Mouse (Mus musculus) heart, embryonic 10.5 days (tissue): ENCODE measurements at regions not wholly inside any gene's neighbourhood (a gene's known extent, or its start where the extent isn't known, plus 50 kb on each side); places are given as distances from the start of the nearest gene placed in this dataset.

ENCODE experiments used
- DNase-seq: peaks from one replicate; pipeline ENCODE4 v3.0.0-alpha.2; 2017; ENCODE audit warnings: low spot score
- H3K27ac ChIP-seq: fragments of 300-500 bp; sonication (generic); 2 replicates; pipeline ENCODE4 v1.5.1; 2016; ENCODE audit warnings: mild to moderate bottlenecking
- H3K27me3 ChIP-seq: fragments of 300-500 bp; sonication (generic); 2 replicates; pipeline ENCODE4 v1.6.1; 2016; ENCODE audit warnings: mild to moderate bottlenecking; ENCODE audit not compliant: poor library complexity, insufficient read depth, severe bottlenecking
- H3K36me3 ChIP-seq: fragments of 300-500 bp; sonication (generic); 2 replicates; pipeline ENCODE4 v1.6.1; 2016; ENCODE audit warnings: mild to moderate bottlenecking, moderate library complexity
- H3K4me1 ChIP-seq: fragments of 300-500 bp; sonication (generic); 2 replicates; pipeline ENCODE4 v1.6.1; 2016; ENCODE audit warnings: mild to moderate bottlenecking
- H3K4me3 ChIP-seq: fragments of 300-500 bp; sonication (generic); 2 replicates; pipeline ENCODE4 v1.5.1; 2016; ENCODE audit warnings: mild to moderate bottlenecking, moderate library complexity
- H3K9me3 ChIP-seq: fragments of 300-500 bp; sonication (generic); 2 replicates; pipeline ENCODE4 v1.6.1; 2016; ENCODE audit warnings: mild to moderate bottlenecking, moderate library complexity
- WGBS: fragments of 180-500 bp; shearing (Covaris S2); methylation state at CpG from one replicate; pipeline ENCODE4 v1.1.7; 2016; 5-methylcytosine and 5-hydroxymethylcytosine counted together

DNA sequence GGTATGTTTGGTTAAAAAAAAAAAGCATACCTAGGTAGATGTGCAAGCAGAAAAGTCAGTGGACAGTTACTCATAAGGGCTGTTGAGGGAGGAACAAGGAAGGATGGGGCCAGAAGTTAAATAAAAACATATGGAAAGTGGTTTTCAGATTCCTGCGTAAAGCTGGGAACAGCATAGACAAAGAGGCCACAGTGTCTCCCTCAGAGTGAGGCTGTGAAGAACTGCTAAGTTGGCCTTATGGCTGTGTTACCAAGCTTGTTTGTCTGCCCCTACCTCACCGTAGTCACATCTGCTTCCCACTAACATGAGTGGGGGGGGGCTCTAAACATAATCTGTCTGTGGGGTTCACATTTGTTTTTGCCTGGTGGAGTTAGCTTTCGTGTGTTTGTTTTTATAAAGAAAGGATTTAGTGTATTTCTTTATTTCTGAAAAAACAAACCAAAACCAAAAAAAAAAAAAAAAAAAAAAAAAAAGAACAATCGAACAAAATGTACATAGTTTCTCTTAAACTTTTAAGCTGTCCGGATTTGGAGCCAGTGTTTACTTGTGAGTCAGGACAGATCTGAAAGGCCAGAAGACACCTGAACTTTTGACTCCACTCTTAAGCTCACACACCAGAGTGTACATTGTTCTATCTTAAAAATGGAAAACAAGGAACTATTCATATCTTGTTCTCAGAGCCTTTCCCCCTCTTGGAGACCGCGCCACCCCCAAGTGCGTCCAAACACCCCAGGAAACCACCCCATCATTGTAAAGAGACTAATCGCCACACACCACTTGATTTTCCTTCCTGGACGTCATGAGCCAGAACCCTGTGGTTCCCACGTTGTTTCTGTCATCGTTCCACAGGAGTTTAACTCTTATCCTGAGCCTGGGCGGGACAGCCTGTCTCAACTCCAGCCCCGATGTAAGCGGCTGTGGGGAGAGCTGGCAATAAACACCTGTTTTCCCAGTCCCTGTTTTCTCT, 136.9 kb upstream of the Serp2 start:
- H3K9me3 ChIP-seq, result no peaks in the 10 kb centered on the region
- H3K36me3 ChIP-seq, result no peaks in the 10 kb centered on the region
- peaks cover 45% of the 10 kb centered on the region for H3K4me1 ChIP-seq
- H3K4me3 ChIP-seq, result no peak overlapping the region
- 53% methylated on average over 15 of the region's 15 CpGs for WGBS
- H3K27ac ChIP-seq, result peak overlapping the region; percentile 70; the same call in 1 of the 2 replicates
- no peaks in the 10 kb centered on the region for H3K27me3 ChIP-seq
- DNase-seq, result no peak

DNA sequence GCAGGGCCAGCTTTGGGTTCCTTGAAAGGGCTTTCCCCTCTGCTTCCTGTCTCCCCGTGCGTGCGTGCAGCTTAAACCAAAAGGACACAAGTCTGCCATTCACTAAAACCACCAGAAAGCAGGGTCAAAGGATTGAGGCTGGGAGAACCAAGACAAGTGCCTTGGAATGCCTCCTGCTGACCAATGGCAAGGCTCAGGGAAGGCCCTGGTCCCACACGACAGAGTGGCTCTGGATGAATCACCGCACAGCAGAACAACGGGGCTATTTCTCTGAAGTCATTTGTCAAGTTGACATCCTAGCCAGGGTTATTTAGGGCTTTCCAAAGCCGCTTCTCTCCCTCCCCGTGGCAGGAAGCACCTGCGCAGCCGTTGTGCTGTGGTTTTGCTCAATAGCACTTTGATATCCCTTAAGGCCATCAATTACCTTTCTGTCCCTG, 131.3 kb upstream of the Serp2 start:
- no peaks in the 10 kb centered on the region for H3K36me3 ChIP-seq
- no peak for DNase-seq
- WGBS, result 25% methylated on average over 10 of the region's 10 CpGs

GRCm38 (mm10) chr14:76686762-76687453, 130.2 kb upstream of the Serp2 start:
- DNase-seq, result no peak
- H3K27ac ChIP-seq, result peak overlapping the region; percentile 77; the same call in 1 of the 2 replicates
- no peaks in the 10 kb centered on the region for H3K9me3 ChIP-seq
- no peaks in the 10 kb centered on the region for H3K36me3 ChIP-seq
- no peak overlapping the region for H3K4me3 ChIP-seq
- WGBS, result 55% methylated on average over 9 of the region's 9 CpGs
- H3K27me3 ChIP-seq, result no peaks in the 10 kb centered on the region
- H3K4me1 ChIP-seq, result peaks cover 35% of the 10 kb centered on the region

More for the DNA sequence above, 131.3 kb upstream of the Serp2 start:
- peaks cover 35% of the 10 kb centered on the region for H3K4me1 ChIP-seq
- H3K4me3 ChIP-seq, result no peak overlapping the region
- H3K9me3 ChIP-seq, result no peaks in the 10 kb centered on the region
- peak overlapping the region; percentile 70 for H3K27ac ChIP-seq
- H3K27me3 ChIP-seq, result no peaks in the 10 kb centered on the region

GRCm38 (mm10) chr14:76685830-76686761, 129.4 kb upstream of the Serp2 start:
- Histone ChIP-seq H3K27me3 (no peaks in the 10 kb centered on the region), H3K4me1 (peaks cover 42% of the 10 kb centered on the region), H3K9me3 (no peaks in the 10 kb centered on the region), H3K27ac (peak overlapping the region; percentile 77), H3K36me3 (no peaks in the 10 kb centered on the region), H3K4me3 (no peak overlapping the region)
- WGBS, result 63% methylated on average over 17 of the region's 17 CpGs
- DNase-seq, result no peak

- Histone ChIP-seq H3K4me3 (no peak overlapping the region), H3K27me3 (no peaks in the 10 kb centered on the region), H3K9me3 (no peaks in the 10 kb centered on the region), H3K27ac (no peak overlapping the region), H3K36me3 (no peaks in the 10 kb centered on the region), H3K4me1 (peaks cover 42% of the 10 kb centered on the region)
- 71% methylated on average over 2 of the region's 2 CpGs for WGBS
- DNase-seq, result no peak
These were observed 127.6 kb upstream of the Serp2 start for GRCm38 (mm10) chr14:76684327-76684726.

- Histone ChIP-seq H3K27me3 (no peaks in the 10 kb centered on the region), H3K36me3 (no peaks in the 10 kb centered on the region), H3K27ac (peak overlapping the region; percentile 84), H3K4me1 (peaks cover 22% of the 10 kb centered on the region), H3K4me3 (no peak overlapping the region), H3K9me3 (no peaks in the 10 kb centered on the region)
- peak; percentile 81 for DNase-seq
- 35% methylated on average over 8 of the region's 8 CpGs for WGBS
These were observed 125.1 kb upstream of the Serp2 start for GRCm38 (mm10) chr14:76681581-76682377.

GRCm38 (mm10) chr14:76678512-76679134, 121.9 kb upstream of the Serp2 start:
- peaks cover 26% of the 10 kb centered on the region for H3K4me1 ChIP-seq
- no peaks in the 10 kb centered on the region for H3K27me3 ChIP-seq
- no peaks in the 10 kb centered on the region for H3K9me3 ChIP-seq
- DNase-seq, result no peak
- no peaks in the 10 kb centered on the region for H3K36me3 ChIP-seq
- H3K27ac ChIP-seq, result no peak overlapping the region
- no peak overlapping the region for H3K4me3 ChIP-seq
- 63% methylated on average over 5 of the region's 5 CpGs for WGBS

DNA sequence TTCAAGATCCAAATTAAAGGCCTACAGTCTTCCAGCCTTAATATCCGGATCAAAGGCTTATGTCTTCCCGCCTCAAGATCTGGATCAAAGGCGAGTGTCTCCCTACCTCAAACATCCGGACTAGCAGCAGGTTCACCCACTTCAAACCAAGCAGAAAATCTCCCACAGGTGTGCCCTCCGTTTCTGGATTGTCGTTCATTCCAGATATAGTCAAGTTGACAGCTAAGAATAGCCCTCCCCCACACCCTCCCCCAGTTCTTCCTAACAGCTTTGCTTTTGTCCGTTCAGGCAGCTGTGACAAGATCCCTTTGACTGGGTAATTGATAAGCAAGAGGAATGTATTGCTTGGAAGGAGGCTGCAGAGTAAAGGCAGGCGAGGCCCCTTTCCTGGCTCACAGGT, 118.3 kb upstream of the Serp2 start:
- no peaks in the 10 kb centered on the region for H3K27me3 ChIP-seq
- H3K4me3 ChIP-seq, result no peak overlapping the region
- no peaks in the 10 kb centered on the region for H3K36me3 ChIP-seq
- 20% methylated on average over 8 of the region's 8 CpGs for WGBS
- no peak for DNase-seq
- H3K9me3 ChIP-seq, result no peaks in the 10 kb centered on the region
- peak overlapping the region; percentile 59 for H3K27ac ChIP-seq
- H3K4me1 ChIP-seq, result peaks cover 24% of the 10 kb centered on the region

DNA sequence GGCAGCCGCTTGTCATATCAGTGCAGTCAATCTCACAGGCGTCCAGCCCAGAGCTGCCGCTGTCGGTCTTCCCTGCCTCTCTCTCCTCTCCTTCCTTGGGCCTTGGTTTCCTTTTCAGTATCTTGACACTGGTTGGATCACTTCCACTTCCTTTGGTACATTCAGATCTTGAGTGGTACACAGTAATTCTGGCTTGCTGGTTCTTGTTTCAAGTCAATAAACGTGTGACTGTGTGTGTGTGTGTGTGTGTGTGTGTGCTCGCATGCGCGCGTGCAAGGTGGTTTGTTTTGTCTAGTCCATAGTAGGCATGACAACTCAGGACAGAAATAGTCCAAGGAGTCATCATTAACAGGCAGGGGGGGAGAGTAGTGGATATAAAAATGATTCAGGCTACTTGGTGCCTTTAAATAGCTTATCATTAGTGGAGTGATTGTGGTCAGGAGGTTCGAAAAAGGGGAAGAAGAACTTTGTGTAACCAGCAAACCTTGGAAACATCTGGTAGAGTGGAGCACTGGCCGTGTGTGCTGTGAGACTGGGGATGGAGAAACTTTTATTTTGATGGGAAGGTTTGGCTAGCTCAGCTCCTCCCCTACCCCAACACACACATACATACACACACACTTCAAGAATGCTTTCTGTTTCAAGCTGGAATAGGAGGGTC, 117.1 kb upstream of the Serp2 start:
- Histone ChIP-seq H3K9me3 (no peaks in the 10 kb centered on the region), H3K36me3 (no peaks in the 10 kb centered on the region), H3K27ac (peak overlapping the region; percentile 72), H3K4me1 (peaks cover 24% of the 10 kb centered on the region), H3K27me3 (no peaks in the 10 kb centered on the region), H3K4me3 (no peak overlapping the region)
- DNase-seq, result no peak
- 51% methylated on average over 11 of the region's 11 CpGs for WGBS

GRCm38 (mm10) chr14:76672899-76673298, 116.2 kb upstream of the Serp2 start:
- Histone ChIP-seq H3K4me1 (peaks cover 24% of the 10 kb centered on the region), H3K9me3 (no peaks in the 10 kb centered on the region), H3K27me3 (no peaks in the 10 kb centered on the region), H3K36me3 (no peaks in the 10 kb centered on the region), H3K4me3 (no peak overlapping the region), H3K27ac (peak overlapping the region; percentile 72)
- DNase-seq, result no peak
- WGBS, result 64% methylated on average over 6 of the region's 6 CpGs

GRCm38 (mm10) chr14:76672442-76672841, 115.8 kb upstream of the Serp2 start:
- no peak for DNase-seq
- 75% methylated on average over 2 of the region's 2 CpGs for WGBS
- H3K9me3 ChIP-seq, result no peaks in the 10 kb centered on the region
- no peaks in the 10 kb centered on the region for H3K27me3 ChIP-seq
- H3K4me1 ChIP-seq, result peaks cover 24% of the 10 kb centered on the region
- H3K36me3 ChIP-seq, result no peaks in the 10 kb centered on the region
- no peak overlapping the region for H3K4me3 ChIP-seq
- no peak overlapping the region for H3K27ac ChIP-seq
